Comparison of ENCODE assay signal across 8 mouse cellular contexts in genomic region chr1:39685841-39686240, GRCm38 (mm10). TPM values are rescaled to one million over a fixed set of nuclear protein-coding genes. Genes with fewer than 3 reads are reported as not detected.
DNase-seq lines count a peak whose midpoint lies in the region; ATAC-seq lines count a peak whose summit lies in the region.

No protein-coding gene starts in this region.

- no peak overlapping the region for H3K4me2 ChIP-seq in intestine, embryonic 16.5 days (ENCODE audit: low read depth, low read length)
- no peak overlapping the region for H3K4me2 ChIP-seq in midbrain, embryonic 14.5 days (ENCODE audit: low read length)

- intact Hi-C loops in gastrocnemius, postnatal 14 days (cut with DNase I; ENCODE audit: low total_unique reads) = loop anchor here (5.0 to 10.0 kb wide), 2 partner anchors 249 to 296 kb away; no protein-coding TSS in a partner anchor
- intact Hi-C loops in left cerebral cortex, postnatal 10 days (cut with DNase I) = loop anchor here (10.0 kb wide), 1 partner anchor 219 kb away; the partner anchor contains the start of gene Map4k4

- no peak overlapping the region for H3K4me3 ChIP-seq in intestine, embryonic 16.5 days (ENCODE audit: low read length)
- H3K4me3 ChIP-seq in midbrain, embryonic 14.5 days (replicated peaks; ENCODE audit: low read depth, low read length) = no peak overlapping the region

- peak; percentile 29 to 40 for DNase-seq in urinary bladder, adult 18-20 months (ENCODE audit: low spot score in 2 of 2)
- no peak for DNase-seq in urinary bladder, postnatal 10 days (ENCODE audit: low spot score)
- DNase-seq in gastrocnemius, postnatal 14 days = peak; percentile 81
- DNase-seq in left cerebral cortex, postnatal 10 days (ENCODE audit: extremely low spot score in 1 of 2, low spot score in 2 of 2) = peak; percentile 67 to 85
- peak; percentile 88 for DNase-seq in midbrain, embryonic 14.5 days
- DNase-seq in spleen, postnatal 4 days (ENCODE audit: low spot score in 2 of 2) = peak; percentile 61 to 73

- H3K27ac ChIP-seq in intestine, embryonic 16.5 days (ENCODE audit: low read length) = no peak overlapping the region
- no peak overlapping the region for H3K27ac ChIP-seq in midbrain, embryonic 14.5 days (replicated peaks; ENCODE audit: low read depth, low read length)

- no peaks in the 10 kb centered on the region for H3K36me3 ChIP-seq in intestine, embryonic 16.5 days (ENCODE audit: control insufficient read depth, insufficient read depth, low read length)
- H3K36me3 ChIP-seq in midbrain, embryonic 14.5 days (ENCODE audit: control insufficient read depth, insufficient read depth, low read length) = no peaks in the 10 kb centered on the region

- no peaks in the 10 kb centered on the region for H3K27me3 ChIP-seq in intestine, embryonic 16.5 days (replicated peaks; ENCODE audit: control insufficient read depth, insufficient read depth, low read length)
- no peaks in the 10 kb centered on the region for H3K27me3 ChIP-seq in midbrain, embryonic 14.5 days (ENCODE audit: control insufficient read depth, insufficient read depth, low read length)

- no peaks in the 10 kb centered on the region for H3K9me3 ChIP-seq in intestine, embryonic 16.5 days (ENCODE audit: control insufficient read depth, low read length)
- no peaks in the 10 kb centered on the region for H3K9me3 ChIP-seq in midbrain, embryonic 14.5 days (ENCODE audit: control insufficient read depth, low read length)

- no peak overlapping the region for H3K9ac ChIP-seq in intestine, embryonic 16.5 days (ENCODE audit: low read depth, low read length)
- no peak overlapping the region for H3K9ac ChIP-seq in midbrain, embryonic 14.5 days (replicated peaks; ENCODE audit: low read length)

- 0 out of 2 replicates have a peak, but pooled peaks cover 4% of the 10 kb centered on the region for H3K4me1 ChIP-seq in intestine, embryonic 16.5 days (ENCODE audit: control insufficient read depth, insufficient read depth, low read length)
- H3K4me1 ChIP-seq in midbrain, embryonic 14.5 days (ENCODE audit: control insufficient read depth, insufficient read depth, low read length) = peaks cover 3% of the 10 kb centered on the region; the same call in 1 of the 2 replicates

- ATAC-seq in common myeloid progenitor, adult 5-6 weeks (replicated peaks; ENCODE audit: low read depth, poor library complexity, severe bottlenecking) = peak; percentile 87
- ATAC-seq in intestine, embryonic 16.5 days = peak; percentile 77
- no peak for ATAC-seq in midbrain, embryonic 14.5 days (ENCODE audit: low FRiP score, low TSS enrichment)

- WGBS in intestine, embryonic 16.5 days = 3% methylated on average over 1 of the region's 1 CpGs
- WGBS in midbrain, embryonic 14.5 days = 0% methylated on average over 1 of the region's 1 CpGs

RNA-seq across cellular contexts. Expression of gene Creg2, which starts 34.6 kb away (rescaled TPM):
- not detected in 2 replicates for total RNA-seq in common myeloid progenitor, adult 5-6 weeks (2017)
- total RNA-seq in gastrocnemius, postnatal 14 days (2021) = under 1 TPM; 0.06 to 0.07 TPM
- 0.18 and 0.22 TPM in 2 replicates for polyA plus RNA-seq in intestine, embryonic 16.5 days (2015; fragmentation: Nextera tagmentation; extraction: Ambion mirVana)
- total RNA-seq in left cerebral cortex, postnatal 10 days (2021) = 10 to 100 TPM; 57.4 to 62.0 TPM
- polyA plus RNA-seq in midbrain, embryonic 14.5 days (2014; fragmentation: Nextera tagmentation; extraction: Ambion mirVana) = 4.2 and 5.8 TPM in 2 replicates

RNA-seq across cellular contexts. Expression of gene Rfx8, which starts 35.0 kb away (rescaled TPM):
- total RNA-seq in common myeloid progenitor, adult 5-6 weeks (2017) = 0.27 TPM in 1 of 2 replicates, not detected in the other
- total RNA-seq in gastrocnemius, postnatal 14 days (2021) = under 1 TPM; 0.10 to 0.18 TPM
- polyA plus RNA-seq in intestine, embryonic 16.5 days (2015; fragmentation: Nextera tagmentation; extraction: Ambion mirVana) = 0.18 TPM in 1 of 2 replicates, not detected in the other
- total RNA-seq in left cerebral cortex, postnatal 10 days (2021) = not detected
- 0.13 and 0.22 TPM in 2 replicates for polyA plus RNA-seq in midbrain, embryonic 14.5 days (2014; fragmentation: Nextera tagmentation; extraction: Ambion mirVana)

Comparison
In these comparisons a context has a peak if more than half of its experiments do, and no peak if none do; other contexts are left out.
1. RNA of gene Creg2, which starts 34.6 kb away (total RNA-seq): 57.4 to 62.0 TPM in left cerebral cortex, postnatal 10 days; 0.06 to 0.07 TPM in gastrocnemius, postnatal 14 days and not detected in common myeloid progenitor, adult 5-6 weeks; every median in the first group is over 10 times any median in the second.